8 mouse cellular contexts compared by ENCODE assay signal in genomic region chr13:83524159-83524901, GRCm38 (mm10). TPM values are rescaled to one million over a fixed set of nuclear protein-coding genes. Genes with fewer than 3 reads are reported as not detected.
DNase-seq lines count a peak whose midpoint lies in the region; ATAC-seq and TF ChIP-seq lines count a peak whose summit lies in the region.

No protein-coding gene starts in this region.

- H3K9me3 ChIP-seq in heart, embryonic 13.5 days, result no peaks in the 10 kb centered on the region
- H3K9me3 ChIP-seq in kidney, postnatal 0 days (replicated peaks; ENCODE audit: low read length), result no peaks in the 10 kb centered on the region
- H3K9me3 ChIP-seq in liver, embryonic 14.5 days (ENCODE audit: control insufficient read depth, low read length), result no peaks in the 10 kb centered on the region
- no peaks in the 10 kb centered on the region for H3K9me3 ChIP-seq in stomach, embryonic 16.5 days (replicated peaks; ENCODE audit: control insufficient read depth, low read length)

- peak overlapping the region; percentile 73 for H3K27ac ChIP-seq in embryonic fibroblast, embryonic 13.5 days (ENCODE audit: insufficient read depth, low read length)
- peak overlapping the region; percentile 96 for H3K27ac ChIP-seq in heart, embryonic 13.5 days (replicated peaks)
- H3K27ac ChIP-seq in kidney, postnatal 0 days, result peak overlapping the region; percentile 90
- H3K27ac ChIP-seq in liver, embryonic 14.5 days, result no peak overlapping the region
- peak overlapping the region; percentile 89 for H3K27ac ChIP-seq in stomach, embryonic 16.5 days (ENCODE audit: low read length)

- under 1% methylated on average over 41 of the region's 43 CpGs for WGBS in heart, embryonic 13.5 days
- WGBS in kidney, postnatal 0 days, result under 1% methylated on average over 43 of the region's 43 CpGs
- WGBS in liver, embryonic 14.5 days (ENCODE audit: insufficient replicate concordance), result under 1% methylated on average over 43 of the region's 43 CpGs
- under 1% methylated on average over 43 of the region's 43 CpGs for WGBS in stomach, embryonic 16.5 days

- TF ChIP-seq CTCF in embryonic fibroblast, embryonic 13.5 days (IDR thresholded peaks at IDR 0.05; ENCODE audit: borderline replicate concordance, insufficient read depth, low read length), result no peak
- TF ChIP-seq CTCF in kidney, postnatal 0 days (IDR thresholded peaks at IDR 0.05; ENCODE audit: low read depth), result no peak
- no peak for TF ChIP-seq CTCF in liver, embryonic 14.5 days (IDR thresholded peaks at IDR 0.05; ENCODE audit: low read depth)

- TF ChIP-seq POLR2A in embryonic fibroblast, embryonic 13.5 days (IDR thresholded peaks at IDR 0.05; ENCODE audit: low read depth, low read length), result peak; percentile 71

- peak overlapping the region; percentile 74 for H3K4me2 ChIP-seq in heart, embryonic 13.5 days
- peak overlapping the region; percentile 79 for H3K4me2 ChIP-seq in kidney, postnatal 0 days (ENCODE audit: low read length)
- H3K4me2 ChIP-seq in liver, embryonic 14.5 days (ENCODE audit: low read depth), result peak overlapping the region; percentile 76
- H3K4me2 ChIP-seq in stomach, embryonic 16.5 days (ENCODE audit: low read depth, low read length), result peak overlapping the region; percentile 66

- ATAC-seq in heart, embryonic 13.5 days (ENCODE audit: extremely low read depth, insufficient number of reproducible peaks, low FRiP score, low TSS enrichment), result peak; percentile 53
- peak; percentile 73 for ATAC-seq in kidney, postnatal 0 days (replicated peaks; ENCODE audit: low FRiP score, low read depth)
- peak; percentile 79 for ATAC-seq in liver, embryonic 14.5 days (ENCODE audit: insufficient read depth)
- ATAC-seq in stomach, embryonic 16.5 days (ENCODE audit: insufficient read depth, low FRiP score), result peak; percentile 86

- H3K4me3 ChIP-seq in embryonic fibroblast, embryonic 13.5 days (ENCODE audit: insufficient read depth, low read length), result peak overlapping the region; percentile 63
- H3K4me3 ChIP-seq in heart, embryonic 13.5 days, result peak overlapping the region; percentile 78
- H3K4me3 ChIP-seq in kidney, postnatal 0 days (replicated peaks; ENCODE audit: low read depth, low read length), result peak overlapping the region; percentile 68
- peak overlapping the region; percentile 65 to 90 for H3K4me3 ChIP-seq in liver, embryonic 14.5 days (ENCODE audit: insufficient read depth in 1 of 2, low read depth in 2 of 2, low read length in 2 of 2)
- peak overlapping the region; percentile 70 for H3K4me3 ChIP-seq in stomach, embryonic 16.5 days (replicated peaks; ENCODE audit: low read length)

- H3K27me3 ChIP-seq in heart, embryonic 13.5 days (replicated peaks), result no peaks in the 10 kb centered on the region
- no peaks in the 10 kb centered on the region for H3K27me3 ChIP-seq in kidney, postnatal 0 days (ENCODE audit: insufficient read depth, low read length)
- no peaks in the 10 kb centered on the region; the same call in 1 of the 2 replicates for H3K27me3 ChIP-seq in liver, embryonic 14.5 days (ENCODE audit: control insufficient read depth, insufficient read depth, low read length)
- H3K27me3 ChIP-seq in stomach, embryonic 16.5 days (ENCODE audit: control insufficient read depth, insufficient read depth, low read length), result no peaks in the 10 kb centered on the region

- no peak for TF ChIP-seq EP300 in liver, embryonic 14.5 days (IDR thresholded peaks at IDR 0.05; ENCODE audit: low read depth)

- H3K4me1 ChIP-seq in embryonic fibroblast, embryonic 13.5 days (ENCODE audit: control insufficient read depth, insufficient read depth, low read length), result no peaks in the 10 kb centered on the region; the same call in 1 of the 2 replicates
- peaks cover 20% of the 10 kb centered on the region for H3K4me1 ChIP-seq in heart, embryonic 13.5 days
- no peaks in the 10 kb centered on the region for H3K4me1 ChIP-seq in kidney, postnatal 0 days (replicated peaks; ENCODE audit: insufficient read depth, low read length)
- peaks cover 0 to 9% of the 10 kb centered on the region in 2 experiments; a peak in 1 of 4 replicates for H3K4me1 ChIP-seq in liver, embryonic 14.5 days (replicated peaks; ENCODE audit: control insufficient read depth in 2 of 2, insufficient read depth in 2 of 2, low read length in 1 of 2)
- H3K4me1 ChIP-seq in stomach, embryonic 16.5 days (ENCODE audit: control insufficient read depth, insufficient read depth, low read length), result no peaks in the 10 kb centered on the region; the same call in 1 of the 2 replicates

- peak overlapping the region; percentile 87 for H3K9ac ChIP-seq in heart, embryonic 13.5 days
- H3K9ac ChIP-seq in kidney, postnatal 0 days (ENCODE audit: low read depth, low read length), result peak overlapping the region; percentile 54
- H3K9ac ChIP-seq in liver, embryonic 14.5 days (replicated peaks), result peak overlapping the region; percentile 25
- peak overlapping the region; percentile 78 for H3K9ac ChIP-seq in stomach, embryonic 16.5 days (ENCODE audit: low read length)

- peak; percentile 14 for DNase-seq in urinary bladder, postnatal 10 days (ENCODE audit: low spot score)
- DNase-seq in urinary bladder, adult 2 months (ENCODE audit: low spot score), result no peak
- peak; percentile 81 for DNase-seq in kidney, postnatal 0 days (ENCODE audit: low spot score)
- DNase-seq in liver, embryonic 14.5 days (ENCODE audit: low read depth in 3 of 3, low spot score in 3 of 3), result peak in 1 of 3 experiments; percentile 42
- peak; percentile 74 for DNase-seq in neural tube, embryonic 10.5 days (ENCODE audit: extremely low spot score, low spot score)

- no peaks in the 10 kb centered on the region for H3K36me3 ChIP-seq in heart, embryonic 13.5 days
- no peaks in the 10 kb centered on the region for H3K36me3 ChIP-seq in kidney, postnatal 0 days (ENCODE audit: insufficient read depth, low read length)
- H3K36me3 ChIP-seq in liver, embryonic 14.5 days (replicated peaks; ENCODE audit: control insufficient read depth, insufficient read depth, low read depth), result no peaks in the 10 kb centered on the region
- no peaks in the 10 kb centered on the region for H3K36me3 ChIP-seq in stomach, embryonic 16.5 days (ENCODE audit: control insufficient read depth, insufficient read depth, low read length)

RNA-seq across cellular contexts. Expression of gene Mef2c, which starts 20.5 kb away (rescaled TPM):
- 12.2 and 17.0 TPM in 2 replicates for polyA plus RNA-seq in urinary bladder, adult 2 months (2012; rRNA removed)
- polyA plus RNA-seq in embryonic fibroblast, embryonic 13.5 days (2011; ENCODE audit: insufficient read length, low read depth, missing spikeins), result 11.4 and 25.2 TPM in 2 replicates
- polyA plus RNA-seq in heart, embryonic 13.5 days (2015; fragmentation: Nextera tagmentation; extraction: Ambion mirVana), result 86.9 and 87.4 TPM in 2 replicates
- polyA plus RNA-seq in kidney, postnatal 0 days (2015; fragmentation: Nextera tagmentation; extraction: Ambion mirVana), result 51.8 and 55.1 TPM in 2 replicates
- 2.3 and 3.2 TPM in 2 replicates for polyA plus RNA-seq in liver, embryonic 14.5 days (2012; rRNA removed)
- 8.3 and 8.7 TPM in 2 replicates for polyA plus RNA-seq in liver, embryonic 14.5 days (2014; fragmentation: Nextera tagmentation; extraction: Ambion mirVana)
- 37.7 and 51.9 TPM in 2 replicates for polyA plus RNA-seq in stomach, embryonic 16.5 days (2015; fragmentation: Nextera tagmentation; extraction: Ambion mirVana)

Comparison
In these comparisons a context has a peak if more than half of its experiments do, and no peak if none do; other contexts are left out.
1. H3K9ac ChIP-seq: peak in every context shown above with its lines; median percentile 87 in heart, embryonic 13.5 days; 78 in stomach, embryonic 16.5 days; 54 in kidney, postnatal 0 days; 25 in liver, embryonic 14.5 days.